Mouse (Mus musculus): Measurements from ENCODE around the gene 5430419D17Rik.

Gene 5430419D17Rik

DNA sequence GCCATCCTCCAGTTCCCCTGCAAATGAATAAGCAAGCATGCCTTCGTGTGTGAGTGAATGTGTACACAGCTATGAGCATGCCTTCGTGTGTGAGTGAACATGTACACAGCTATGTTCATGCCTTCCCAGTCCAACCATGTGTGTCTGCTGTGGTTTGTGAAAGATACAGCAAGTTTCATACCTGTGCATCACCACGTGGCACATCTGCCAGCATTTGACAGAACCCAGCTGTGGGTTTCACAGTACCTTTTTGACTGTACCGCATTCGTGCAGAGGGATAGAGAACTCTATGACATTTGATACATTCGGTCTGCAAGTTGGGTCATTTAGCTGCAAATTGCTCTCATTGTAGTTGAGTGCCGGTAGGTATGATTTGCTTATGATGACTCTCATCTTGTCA, 140.3 kb downstream of the 5430419D17Rik start:
- DNase-seq (ENCODE audit: low spot score in 2 of 2) = no peak

DNA sequence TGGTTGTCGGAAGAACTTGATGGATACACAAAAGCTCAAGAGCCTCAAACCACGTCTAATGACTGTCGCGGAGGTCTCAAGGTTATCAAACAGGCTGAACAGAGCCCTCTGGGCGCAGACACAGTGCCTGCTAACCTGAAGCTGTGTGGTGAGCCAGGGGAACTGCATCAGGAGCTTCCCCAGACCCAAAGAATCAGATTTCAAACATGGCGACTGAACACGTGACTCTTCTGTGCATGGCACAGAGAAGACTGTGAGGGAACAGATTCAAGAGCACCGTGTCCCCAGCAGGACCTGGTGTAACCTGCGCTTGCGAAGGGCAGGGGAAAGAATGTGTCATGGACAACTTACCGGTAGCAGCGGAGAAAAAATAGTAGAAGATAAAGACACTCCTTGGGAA, 143.4 kb downstream of the 5430419D17Rik start:
- no peak for DNase-seq (ENCODE audit: low spot score in 2 of 2)

DNA sequence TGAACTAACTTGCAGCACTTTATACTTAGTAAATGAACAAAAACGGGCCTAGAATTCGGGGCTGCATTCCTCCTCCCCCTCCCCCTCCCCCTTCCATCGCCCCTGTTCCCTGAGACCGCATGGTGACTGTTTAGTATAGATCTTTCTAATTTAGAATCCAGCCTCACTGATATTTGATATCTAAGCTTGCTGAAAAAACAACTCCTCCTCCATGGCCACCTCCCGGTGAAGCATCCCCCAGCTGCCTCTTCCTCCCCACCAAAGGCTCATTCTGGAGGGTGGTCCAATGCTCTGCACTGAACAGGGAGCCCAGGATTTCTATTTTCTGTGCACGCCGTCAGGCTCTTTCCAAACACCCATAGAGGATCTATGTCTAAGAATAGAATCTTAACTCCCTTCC, 144.1 kb downstream of the 5430419D17Rik start:
- DNase-seq (ENCODE audit: low spot score in 2 of 2) = no peak

DNA sequence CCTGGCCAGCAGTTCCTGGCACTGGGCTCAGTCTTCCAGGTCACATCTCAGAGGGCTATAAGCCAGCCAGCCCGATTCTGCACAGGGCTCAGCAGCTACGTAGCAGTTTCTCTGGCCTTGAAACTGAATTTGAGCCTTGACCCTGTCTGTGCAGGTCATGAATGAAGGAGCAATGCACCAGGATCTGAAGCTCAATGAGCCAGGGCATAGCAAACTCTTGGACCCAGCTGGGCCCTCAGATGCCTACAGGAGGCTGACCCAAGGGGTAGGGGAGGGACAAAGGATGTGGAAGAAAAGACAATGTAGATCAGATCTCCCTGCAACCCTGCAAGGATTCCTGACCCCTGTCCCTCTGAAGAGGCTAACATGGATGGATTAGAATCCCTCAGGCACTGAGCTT, 148.0 kb downstream of the 5430419D17Rik start, which contains the start of gene Cuzd1:
Cuzd1 (minus strand) TSS at position 101 of the 400 bp plus-strand sequence.
- no peak for DNase-seq (ENCODE audit: low spot score in 2 of 2)

DNA sequence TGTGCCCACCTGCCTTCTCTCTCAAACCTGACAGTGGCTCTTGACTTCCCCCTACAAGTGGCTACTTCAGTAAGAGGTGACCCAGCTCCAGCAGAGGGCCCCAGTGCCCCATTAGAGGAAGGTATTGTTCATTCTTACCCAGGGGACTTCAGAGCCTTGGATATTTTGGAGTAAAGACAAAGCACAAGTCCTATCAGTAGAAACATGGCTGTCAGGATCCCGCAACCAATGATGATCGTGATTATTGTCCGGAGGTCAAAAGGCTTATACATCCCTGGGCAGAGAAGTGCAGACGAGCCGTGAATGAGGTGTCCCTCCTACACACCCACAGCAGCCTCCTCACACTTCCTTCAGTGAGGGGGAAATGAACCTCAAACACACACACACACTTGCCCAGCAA, 152.9 kb downstream of the 5430419D17Rik start:
- no peak for DNase-seq (ENCODE audit: low spot score in 2 of 2)

DNA sequence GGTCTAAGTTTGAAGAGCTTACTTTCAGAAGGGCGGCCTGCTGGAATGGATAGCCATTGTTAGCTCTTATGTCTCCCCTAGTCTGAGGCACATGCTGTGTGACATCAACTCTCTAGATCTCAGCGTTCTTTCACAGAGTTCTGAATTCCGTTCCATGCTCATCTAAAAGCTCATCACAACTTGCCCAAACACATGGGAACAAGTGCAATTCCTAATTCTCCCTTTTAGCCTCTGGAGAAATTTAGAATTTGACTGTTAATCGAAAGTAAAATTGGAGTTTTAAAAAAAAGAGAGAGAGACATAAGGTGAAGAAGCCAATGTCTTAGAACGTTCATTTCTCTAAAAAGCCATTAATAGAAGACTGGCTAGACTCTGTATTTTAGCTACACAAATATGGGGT, 155.2 kb downstream of the 5430419D17Rik start, which contains the start of gene Fam24b:
Fam24b (minus strand) TSS at position 101 of the 400 bp plus-strand sequence.
- no peak for DNase-seq (ENCODE audit: low spot score in 2 of 2)

DNA sequence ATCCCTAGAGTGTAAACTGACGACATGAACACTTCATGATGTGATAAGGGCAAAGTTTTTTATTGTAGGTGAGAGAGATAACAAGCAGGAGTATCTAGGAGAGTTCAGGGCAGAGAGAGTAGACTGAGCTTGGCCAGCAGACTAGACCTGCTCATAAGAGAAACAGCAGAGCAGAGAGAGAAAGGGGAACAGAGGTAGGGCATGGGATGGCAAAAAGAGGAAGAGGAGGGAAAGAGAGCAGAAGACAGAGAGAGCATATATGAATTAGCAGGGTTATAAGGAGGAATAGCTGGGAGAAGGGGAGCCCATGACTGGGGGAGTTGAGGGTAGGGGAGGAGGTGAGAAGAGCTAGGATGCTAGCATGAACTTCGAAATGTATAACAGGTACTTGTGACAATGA, 157.5 kb downstream of the 5430419D17Rik start:
- DNase-seq (ENCODE audit: low spot score in 2 of 2) = no peak

DNA sequence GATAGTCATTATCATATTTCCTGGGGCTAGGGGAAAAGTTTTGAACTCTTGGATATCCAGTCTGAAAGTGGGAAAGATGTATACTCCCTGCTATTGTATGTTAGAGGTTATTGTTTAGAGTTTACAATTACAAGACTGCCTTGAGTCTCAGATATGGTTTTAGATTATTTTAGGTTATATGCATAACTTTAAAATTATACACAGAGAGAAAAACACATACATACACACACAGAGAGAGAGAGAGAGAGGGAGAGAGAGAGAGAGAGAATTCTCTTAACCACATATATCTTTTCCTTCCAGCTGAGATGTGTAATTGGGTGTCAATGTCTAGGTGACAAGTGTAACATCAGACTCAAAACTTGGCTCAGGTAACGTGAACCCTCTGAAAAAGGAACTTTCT, 159.4 kb downstream of the 5430419D17Rik start, which contains the start of gene Fam24a:
Fam24a (plus strand) TSS at position 301 of the 400 bp plus-strand sequence.
- DNase-seq (ENCODE audit: low spot score in 2 of 2) = no peak

DNA sequence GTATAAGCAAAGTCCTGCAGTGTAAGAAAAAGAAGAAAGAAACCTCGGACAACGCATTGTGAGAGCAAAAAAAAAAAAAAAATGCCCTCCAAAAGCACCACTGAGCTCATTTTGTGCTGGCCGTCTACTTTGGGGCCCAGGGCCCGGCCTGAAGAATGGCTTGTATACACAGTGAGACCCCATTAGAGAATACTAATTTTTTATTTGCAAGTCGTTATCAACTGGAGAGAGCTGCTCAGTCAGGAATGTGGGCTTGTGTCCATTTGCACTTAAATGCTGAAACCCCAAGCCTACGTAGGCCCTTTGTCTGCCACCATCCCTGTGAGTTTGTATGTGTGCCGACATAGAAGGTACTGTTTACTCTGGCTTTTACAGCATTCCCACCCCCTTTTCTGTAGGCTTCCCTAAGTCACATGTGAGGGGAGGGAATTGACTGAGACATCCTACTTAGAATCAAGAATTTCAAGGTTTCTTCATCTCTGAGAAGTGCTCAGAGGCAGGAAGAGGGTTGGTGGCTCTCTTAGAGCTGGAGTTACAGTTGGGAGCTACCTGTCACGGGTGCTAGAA, 163.4 kb downstream of the 5430419D17Rik start:
- no peak for DNase-seq (ENCODE audit: low spot score in 2 of 2)

DNA sequence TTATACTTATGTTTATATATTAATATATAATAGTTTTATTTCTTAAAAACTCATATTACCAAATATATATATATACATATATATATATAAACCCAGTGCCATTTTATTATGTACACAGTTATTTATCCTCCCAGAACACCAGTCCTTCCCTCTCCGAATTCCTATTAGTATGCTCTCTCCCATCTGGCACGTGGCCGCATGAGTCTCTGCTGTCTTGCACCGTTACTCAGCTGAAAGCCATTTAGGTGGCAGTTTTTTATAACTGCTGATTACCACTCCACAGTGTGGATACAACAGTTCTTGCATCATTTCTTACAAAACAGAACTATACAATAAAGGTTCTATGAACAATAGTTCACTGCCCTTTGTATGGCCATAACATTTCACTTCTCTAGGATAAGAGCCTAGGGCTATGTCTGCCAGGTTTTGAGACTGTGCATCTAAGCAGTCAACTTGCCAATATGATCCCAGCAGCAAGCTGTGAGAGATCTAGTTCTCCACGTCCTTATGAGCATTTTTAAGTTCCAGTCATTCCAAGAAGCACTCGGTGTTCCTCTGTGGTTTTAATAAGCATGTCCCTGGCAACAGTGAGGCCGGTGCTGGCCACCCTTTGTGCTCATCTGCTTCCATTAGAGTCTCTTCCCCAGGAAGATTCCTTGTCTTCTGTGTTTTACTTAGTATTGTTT, 171.8 kb downstream of the 5430419D17Rik start:
- DNase-seq (ENCODE audit: low spot score in 2 of 2) = no peak

All from spleen, postnatal 14 days (tissue).